Mouse (Mus musculus): ENCODE results near the gene Ttf1. TPM values are rescaled to one million over a fixed set of nuclear protein-coding genes. Genes with fewer than 3 reads are reported as not detected.
A peak's percentile ranks its signal among the peaks of the same experiment; 100 is the strongest.

Gene Ttf1
- 1 to 10 TPM; 4.3 to 8.5 (median 4.6) TPM for total RNA-seq (2022)

DNA sequence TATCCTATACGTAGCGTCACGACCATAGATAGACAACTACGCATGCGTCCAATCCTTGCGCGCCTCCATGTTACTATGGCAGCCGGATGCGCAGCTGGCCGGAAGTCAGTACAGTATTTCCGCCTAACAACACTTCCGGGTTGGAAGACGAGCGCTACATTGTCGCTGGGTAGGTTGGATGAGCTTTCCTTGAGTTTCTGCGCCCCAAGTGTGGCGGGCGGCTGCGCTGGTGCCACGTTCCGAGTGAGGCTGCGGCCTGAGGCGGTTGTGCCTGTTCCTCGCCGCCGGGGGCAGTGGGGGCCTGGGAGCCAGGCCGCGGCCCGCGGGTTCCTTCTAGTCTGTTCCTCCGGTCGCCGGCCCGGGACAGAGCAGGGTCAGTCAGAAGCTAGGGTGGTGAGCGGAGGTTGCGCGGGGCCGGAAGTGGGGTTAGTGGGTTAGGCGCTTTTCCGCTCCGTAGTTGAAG is at the start of gene Ttf1:
Ttf1 (plus strand) TSS at position 128 of the 463 bp plus-strand sequence.
- peak; percentile 77 to 84 for DNase-seq (ENCODE audit: low spot score in 2 of 2)

DNA sequence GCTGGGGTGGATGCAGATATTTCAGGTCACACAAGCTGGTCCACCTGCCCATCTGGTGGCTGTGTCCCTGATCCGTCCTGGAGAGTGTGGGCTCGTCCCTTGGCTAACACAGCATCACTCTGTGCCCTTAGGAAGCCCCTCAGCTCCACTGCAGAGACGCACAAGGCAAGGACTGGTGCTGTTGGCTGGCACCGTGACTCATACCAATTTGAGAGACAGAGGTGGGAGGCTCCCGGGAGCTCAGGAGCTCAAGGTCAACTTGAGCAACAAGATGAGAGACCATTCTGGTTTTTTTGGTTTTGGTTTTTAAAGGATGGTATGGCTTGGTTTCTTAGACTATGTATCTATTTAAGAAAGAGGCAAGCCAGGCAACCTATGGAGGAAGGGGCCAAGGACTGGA is 47.5 kb upstream of the Ttf1 start:
- no peak for DNase-seq (ENCODE audit: low spot score in 2 of 2)

DNA sequence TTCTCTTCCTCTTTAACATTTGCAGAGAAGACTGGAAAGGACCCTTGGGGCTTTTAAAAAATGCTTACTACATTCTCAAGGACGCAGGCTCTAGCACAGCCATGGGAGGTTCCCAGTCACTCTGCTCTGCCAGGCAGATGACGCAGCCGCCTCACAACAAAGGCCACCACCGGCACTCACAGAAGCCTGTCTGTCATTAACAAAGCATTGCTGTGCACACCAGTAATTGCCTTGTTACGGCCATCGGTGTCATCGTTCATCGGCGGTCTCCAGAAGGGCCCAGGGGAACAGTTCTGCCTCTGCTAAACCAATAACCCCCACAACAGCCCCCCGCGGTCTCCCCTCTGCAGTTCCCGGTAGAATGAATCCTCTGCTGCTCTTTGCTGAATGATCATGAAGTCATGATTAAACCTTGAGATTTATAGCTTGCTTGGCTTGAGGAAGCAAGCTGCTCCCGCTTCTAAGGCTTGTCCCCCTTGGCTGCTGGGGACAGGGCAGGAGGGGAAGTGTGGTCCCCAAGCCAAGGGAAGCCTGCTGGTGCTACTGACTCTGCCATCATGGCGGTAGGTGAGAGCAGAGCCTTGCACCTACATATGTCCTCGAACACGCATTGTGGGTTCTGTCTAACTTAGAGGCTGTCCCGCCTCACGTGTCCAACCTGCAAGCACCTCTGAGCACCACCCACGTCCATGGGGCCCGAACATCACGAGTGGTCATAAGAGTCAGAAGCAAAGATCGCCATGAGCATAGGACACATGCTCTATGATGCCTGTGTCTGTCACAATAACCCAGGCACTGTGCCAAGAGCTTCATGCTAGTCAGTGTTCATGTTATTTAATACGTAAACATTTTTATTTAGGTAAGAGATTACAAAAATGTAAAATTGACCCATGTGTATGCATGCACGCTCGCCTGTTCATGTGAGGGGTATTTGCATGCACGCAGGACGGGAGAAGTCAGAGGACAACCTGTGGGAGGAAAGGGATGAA is 43.2 kb upstream of the Ttf1 start:
- no peak for DNase-seq (ENCODE audit: low spot score in 2 of 2)

- no peak for DNase-seq (ENCODE audit: low spot score in 2 of 2)
These were observed 41.4 kb upstream of the Ttf1 start for GRCm38 (mm10) chr2:29018680-29019079.

DNA sequence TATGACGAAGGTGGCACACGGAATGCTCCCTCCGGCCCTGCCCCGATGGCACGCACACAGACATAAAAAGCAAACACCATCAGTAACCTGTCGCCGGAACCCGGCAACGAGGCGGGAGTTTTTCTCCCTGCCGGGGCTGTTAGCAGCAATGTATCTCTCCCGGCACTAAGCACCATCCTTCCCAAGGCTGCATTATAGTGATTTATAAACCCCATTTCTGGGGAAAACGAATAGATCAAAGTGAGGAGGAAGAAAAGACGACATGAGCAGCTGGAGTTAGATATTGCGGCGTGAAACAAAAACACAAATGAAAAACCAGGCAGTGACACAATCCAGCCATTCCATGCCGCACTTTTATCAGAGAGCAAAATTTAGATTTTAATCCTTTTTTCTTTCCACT is 39.0 kb upstream of the Ttf1 start:
- DNase-seq (ENCODE audit: low spot score in 2 of 2) = no peak

GRCm38 (mm10) chr2:29023001-29023400 is 37.1 kb upstream of the Ttf1 start:
- DNase-seq (ENCODE audit: low spot score in 2 of 2) = no peak

DNA sequence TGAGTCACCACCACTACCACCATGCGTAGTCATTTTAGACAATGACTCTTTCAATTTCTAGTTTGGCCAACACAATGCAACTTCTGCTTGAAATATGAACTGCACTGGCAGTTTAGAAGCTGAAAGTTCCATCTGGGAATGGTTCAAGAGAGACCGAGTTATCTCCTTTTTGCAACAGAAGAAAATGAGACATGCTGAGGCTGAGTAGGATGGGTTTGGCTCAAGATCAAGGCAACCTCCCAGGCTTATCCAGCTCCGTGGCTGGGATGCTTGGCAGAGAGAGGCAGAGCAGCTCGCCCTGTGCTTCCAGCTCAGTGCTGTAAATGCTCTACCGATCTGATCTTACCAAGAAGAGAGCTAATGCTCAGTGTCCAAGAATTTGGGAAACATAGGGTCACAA is 34.8 kb upstream of the Ttf1 start:
- DNase-seq (ENCODE audit: low spot score in 2 of 2) = no peak

GRCm38 (mm10) chr2:29030048-29030734 is 29.9 kb upstream of the Ttf1 start:
- DNase-seq (ENCODE audit: low spot score in 2 of 2) = no peak

GRCm38 (mm10) chr2:29031951-29032350 is 28.1 kb upstream of the Ttf1 start:
- no peak for DNase-seq (ENCODE audit: low spot score in 2 of 2)

- DNase-seq (ENCODE audit: low spot score in 2 of 2) = no peak
These were observed 25.3 kb upstream of the Ttf1 start for GRCm38 (mm10) chr2:29034542-29035475.

- DNase-seq (ENCODE audit: low spot score in 2 of 2) = no peak
These were observed 24.4 kb upstream of the Ttf1 start for GRCm38 (mm10) chr2:29035698-29036097.

GRCm38 (mm10) chr2:29039741-29040140 is 20.3 kb upstream of the Ttf1 start:
- no peak for DNase-seq (ENCODE audit: low spot score in 2 of 2)

- DNase-seq (ENCODE audit: low spot score in 2 of 2) = no peak
These were observed 19.2 kb upstream of the Ttf1 start for GRCm38 (mm10) chr2:29040594-29041476.

- no peak for DNase-seq (ENCODE audit: low spot score in 2 of 2)
These were observed 18.6 kb upstream of the Ttf1 start for GRCm38 (mm10) chr2:29041477-29041768.

DNA sequence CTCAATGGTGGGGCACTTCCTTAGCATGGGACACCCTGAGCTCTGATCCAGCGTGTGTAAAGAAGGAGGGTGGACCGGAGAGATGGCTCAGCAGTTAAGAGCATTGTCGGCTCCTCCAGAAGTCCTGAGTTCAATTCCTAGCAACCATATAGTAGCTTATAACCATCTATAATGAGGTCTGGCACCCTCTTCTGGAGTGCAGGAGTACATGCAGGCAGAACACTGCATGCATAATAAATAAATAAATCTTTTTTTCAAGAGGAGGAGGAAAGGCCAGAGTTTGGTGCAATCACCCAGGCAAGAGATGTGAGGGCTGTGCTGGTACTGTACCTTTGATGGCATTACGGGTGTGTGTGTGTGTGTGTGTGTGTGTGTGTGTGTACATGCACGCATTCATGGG is 17.9 kb upstream of the Ttf1 start:
- DNase-seq (ENCODE audit: low spot score in 2 of 2) = no peak

DNA sequence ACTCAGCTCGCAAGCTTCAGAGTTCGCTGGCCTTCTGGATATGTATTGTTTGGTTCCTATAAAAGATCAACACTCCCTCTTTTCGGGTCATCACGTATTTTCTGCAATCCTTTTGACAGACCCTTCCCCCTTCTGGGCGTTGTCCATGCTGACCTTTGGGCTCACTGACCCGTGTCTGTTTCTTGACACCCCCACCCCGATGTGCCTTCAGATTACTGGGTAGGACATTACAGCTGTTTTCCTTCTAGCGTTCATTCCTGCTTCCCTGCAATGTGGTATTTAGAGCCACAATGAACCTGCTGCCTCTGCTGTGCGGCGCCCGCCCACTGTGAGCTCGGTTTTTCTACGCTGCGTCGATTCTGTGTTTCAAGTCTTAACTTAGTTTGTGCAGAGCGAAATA is 13.9 kb upstream of the Ttf1 start:
- no peak for DNase-seq (ENCODE audit: low spot score in 2 of 2)

GRCm38 (mm10) chr2:29051932-29052331 is 8.1 kb upstream of the Ttf1 start:
- no peak for DNase-seq (ENCODE audit: low spot score in 2 of 2)

DNA sequence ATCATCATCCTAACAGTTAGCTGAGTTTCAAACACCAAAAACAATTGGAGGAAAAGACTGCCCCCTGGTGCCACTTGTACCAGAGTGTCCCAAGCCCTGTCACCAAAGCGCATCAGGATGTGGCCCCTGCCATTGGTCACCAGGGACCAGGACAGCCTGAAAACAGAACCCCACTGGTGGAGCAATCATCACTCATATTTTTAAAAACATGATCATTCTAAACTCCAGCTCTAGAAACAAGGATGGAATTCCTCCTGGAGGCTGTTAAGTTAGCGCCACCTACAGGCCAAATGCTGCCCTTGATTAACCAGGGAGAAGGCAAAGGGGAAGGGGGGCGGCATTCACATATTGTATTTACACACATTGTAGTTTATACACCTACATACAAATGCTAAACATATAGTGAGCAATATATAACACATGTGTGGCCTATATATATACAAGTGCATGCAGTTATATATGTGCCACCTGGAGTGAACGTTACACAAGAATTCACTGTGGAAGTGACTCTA is 7.1 kb upstream of the Ttf1 start:
- DNase-seq (ENCODE audit: low spot score in 2 of 2) = peak in 1 of 2 experiments; percentile 21

DNA sequence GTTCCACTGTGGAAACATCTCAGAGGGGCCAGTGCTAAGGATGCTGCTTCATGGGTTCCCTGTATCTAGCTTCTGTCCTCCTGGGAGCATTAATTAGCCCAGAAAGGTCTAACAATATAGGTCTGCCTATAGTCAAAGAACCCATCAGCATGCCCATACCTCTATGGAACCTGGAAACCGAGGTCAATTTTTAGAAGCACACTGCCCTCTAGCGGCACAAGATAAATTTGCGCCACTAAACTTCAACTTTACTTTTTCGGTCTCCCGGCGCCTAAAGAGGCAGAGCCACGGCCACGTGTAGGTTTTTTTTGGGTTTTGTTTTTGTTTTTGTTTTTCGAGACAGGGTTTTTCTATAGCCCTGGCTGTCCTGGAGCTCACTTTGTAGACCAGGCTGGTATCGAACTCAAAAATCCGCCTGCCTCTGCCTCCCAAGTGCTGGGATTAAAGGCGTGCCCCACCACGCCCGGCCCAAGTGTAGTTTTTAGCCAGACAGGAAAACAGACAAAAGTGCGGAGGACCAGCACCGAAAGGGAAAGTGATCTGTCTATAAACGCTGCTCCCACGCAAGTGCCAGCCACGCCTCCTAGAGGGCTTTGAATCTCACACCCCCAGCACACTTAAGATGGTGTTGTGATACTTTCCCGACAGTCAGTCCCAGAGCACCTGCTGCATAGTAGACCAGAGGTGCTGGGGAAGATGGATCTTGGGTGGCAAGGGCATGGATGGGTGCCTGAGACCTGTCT is 6.1 kb upstream of the Ttf1 start:
- DNase-seq (ENCODE audit: low spot score in 2 of 2) = peak in 1 of 2 experiments; percentile 17

DNA sequence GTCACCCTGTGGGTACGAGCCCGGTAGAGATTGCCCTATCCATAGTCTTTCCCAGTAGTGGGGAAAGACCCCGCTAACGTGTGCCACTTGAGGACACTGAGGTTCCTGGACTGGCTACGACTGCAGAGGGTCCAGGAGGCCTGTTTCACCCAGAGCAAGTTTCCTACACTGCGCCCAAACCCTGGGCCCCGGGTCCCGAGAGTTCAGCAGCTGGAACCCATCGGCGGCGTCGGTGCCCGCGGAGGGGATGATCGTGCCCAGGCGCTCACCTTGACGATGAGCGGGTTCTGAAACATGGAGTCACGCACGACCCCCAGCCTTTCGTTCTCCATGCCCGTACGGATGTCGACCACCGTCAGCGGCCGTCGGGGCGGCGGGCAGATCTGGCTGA is 5.5 kb upstream of the Ttf1 start:
- DNase-seq (ENCODE audit: low spot score in 2 of 2) = no peak

Data from gastrocnemius, adult 8-10 months (tissue).